Mouse (Mus musculus) right cerebral cortex, postnatal 4 days (tissue): ENCODE measurements around the gene Capn7.
A peak's percentile ranks its signal among the peaks of the same experiment; 100 is the strongest.

ENCODE experiments used
- DNase-seq: peaks from one replicate; pipeline ENCODE4 v3.0.0-alpha.2; 2022

Gene Capn7

DNA sequence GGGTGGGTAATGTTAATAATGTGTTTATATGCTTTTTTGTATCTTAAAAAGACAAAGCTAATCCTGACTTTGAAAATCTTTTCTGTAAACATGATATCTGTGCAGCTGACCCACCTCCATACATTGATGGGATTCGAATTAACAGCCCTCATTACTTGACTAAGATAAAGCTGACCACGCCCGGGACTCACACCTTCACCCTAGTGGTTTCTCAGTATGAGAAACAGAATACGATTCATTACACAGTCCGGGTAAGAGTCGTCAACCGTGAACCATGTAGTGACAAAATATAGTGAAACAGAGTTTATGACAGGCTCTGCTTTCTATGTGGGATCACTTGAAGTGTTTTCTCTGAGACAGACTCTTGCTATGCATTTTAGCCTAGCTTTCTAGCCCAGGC lies 31.5 kb downstream of the Capn7 start:
- DNase-seq, result no peak

DNA sequence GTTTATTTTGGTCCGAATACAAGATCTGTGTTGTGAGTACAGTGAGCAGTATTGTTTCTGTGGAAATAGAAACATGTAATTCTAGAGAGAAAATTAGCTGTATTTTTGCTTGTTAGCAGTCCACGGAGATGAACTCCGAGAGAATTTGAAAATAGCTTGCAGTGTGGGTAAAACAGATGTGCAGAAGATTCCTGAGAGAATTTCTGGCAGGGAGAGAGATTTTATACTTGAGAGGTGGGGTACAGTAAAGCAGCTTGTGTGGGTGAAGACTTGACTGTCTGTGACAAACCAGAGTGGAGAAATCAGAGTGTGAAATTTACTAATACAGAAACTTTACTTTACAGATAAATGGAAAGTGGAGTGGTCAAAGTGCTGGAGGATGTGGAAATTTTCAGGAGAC lies 32.9 kb downstream of the Capn7 start:
- no peak for DNase-seq

DNA sequence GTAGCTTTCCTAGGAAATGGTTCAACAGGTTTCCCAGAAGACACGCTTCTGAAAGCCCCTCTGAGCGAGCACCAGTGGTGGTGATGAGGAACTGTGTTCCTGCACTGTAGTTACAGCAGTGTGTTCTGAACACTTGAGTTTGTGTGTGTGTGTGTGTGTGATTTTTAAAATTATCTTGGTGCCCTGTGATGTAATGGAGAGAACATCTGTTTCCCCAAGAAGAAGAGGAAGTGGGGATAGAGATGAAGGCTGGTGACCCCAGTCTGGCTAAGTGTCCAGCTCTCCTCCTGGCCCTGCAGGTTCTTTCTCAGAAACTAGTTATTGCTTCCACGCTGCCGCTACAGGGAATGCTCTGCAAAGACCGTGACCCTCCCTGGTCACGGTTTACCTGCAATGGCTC lies 38.0 kb downstream of the Capn7 start:
- DNase-seq, result no peak

DNA sequence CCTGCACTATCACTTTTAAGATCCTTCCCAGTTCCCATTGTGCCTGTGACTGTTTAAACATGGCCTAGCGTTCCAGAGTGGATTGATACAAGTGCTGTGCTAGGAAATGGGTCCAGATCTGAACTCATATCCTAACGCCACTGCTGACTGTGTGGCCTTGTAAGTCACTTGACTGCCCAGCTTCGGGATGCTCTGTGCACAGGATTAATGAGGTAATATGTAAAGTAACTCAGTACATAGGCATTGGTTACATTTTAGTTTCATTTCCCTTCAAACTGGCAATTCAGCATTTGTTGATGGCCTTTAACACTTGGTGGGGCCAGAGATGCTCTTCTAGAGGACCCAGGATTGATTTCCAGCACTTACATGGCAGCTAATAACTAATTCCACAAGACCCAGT lies 39.9 kb downstream of the Capn7 start:
- no peak for DNase-seq

DNA sequence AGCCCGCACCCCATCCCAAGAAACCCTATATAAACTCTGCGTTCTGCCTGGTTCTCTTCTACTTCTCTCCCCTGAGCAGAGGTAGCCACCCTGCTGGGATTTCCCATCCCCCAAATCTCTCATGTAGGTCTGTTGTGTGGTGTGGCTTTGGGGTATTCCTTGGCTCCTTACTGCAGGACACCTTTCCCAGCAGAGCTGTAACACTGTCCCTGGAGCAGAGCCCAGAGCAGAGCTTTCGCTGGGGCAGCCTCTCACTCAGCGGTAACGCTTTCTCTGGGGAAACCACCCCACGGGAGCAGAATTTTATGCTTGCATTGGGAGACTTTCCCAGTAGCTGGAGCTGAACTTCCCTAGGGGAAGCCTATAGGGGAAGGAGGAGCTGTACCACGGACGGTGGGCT lies 45.8 kb downstream of the Capn7 start:
- no peak for DNase-seq

DNA sequence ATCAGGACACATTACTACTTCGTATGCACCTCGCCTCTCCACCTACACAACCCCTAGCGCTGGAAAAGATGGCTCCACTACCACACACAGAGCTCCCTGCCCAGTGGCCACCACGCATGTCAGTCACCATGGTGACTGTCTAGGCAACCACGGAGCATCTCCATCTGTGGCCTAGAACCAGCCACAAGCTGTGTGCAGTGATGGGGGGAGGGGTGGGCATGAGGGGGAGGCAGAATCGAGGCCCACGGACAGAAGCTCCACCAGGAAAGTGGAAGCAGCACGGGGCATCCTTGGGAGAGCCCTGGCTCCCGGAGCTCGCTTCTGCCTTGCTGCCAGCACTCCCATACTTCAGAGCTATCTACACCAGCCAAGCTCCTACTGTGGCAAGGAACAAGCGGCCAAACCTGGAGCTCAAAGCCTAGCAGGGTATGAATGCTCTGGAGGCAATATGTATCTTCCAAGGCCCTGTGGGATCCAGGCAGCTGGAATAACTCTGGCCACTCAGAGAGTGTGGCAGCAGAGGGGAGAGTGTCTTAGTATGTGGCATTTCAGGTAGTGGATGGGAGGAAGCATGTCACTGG lies 47.1 kb downstream of the Capn7 start:
- DNase-seq, result peak; percentile 53

DNA sequence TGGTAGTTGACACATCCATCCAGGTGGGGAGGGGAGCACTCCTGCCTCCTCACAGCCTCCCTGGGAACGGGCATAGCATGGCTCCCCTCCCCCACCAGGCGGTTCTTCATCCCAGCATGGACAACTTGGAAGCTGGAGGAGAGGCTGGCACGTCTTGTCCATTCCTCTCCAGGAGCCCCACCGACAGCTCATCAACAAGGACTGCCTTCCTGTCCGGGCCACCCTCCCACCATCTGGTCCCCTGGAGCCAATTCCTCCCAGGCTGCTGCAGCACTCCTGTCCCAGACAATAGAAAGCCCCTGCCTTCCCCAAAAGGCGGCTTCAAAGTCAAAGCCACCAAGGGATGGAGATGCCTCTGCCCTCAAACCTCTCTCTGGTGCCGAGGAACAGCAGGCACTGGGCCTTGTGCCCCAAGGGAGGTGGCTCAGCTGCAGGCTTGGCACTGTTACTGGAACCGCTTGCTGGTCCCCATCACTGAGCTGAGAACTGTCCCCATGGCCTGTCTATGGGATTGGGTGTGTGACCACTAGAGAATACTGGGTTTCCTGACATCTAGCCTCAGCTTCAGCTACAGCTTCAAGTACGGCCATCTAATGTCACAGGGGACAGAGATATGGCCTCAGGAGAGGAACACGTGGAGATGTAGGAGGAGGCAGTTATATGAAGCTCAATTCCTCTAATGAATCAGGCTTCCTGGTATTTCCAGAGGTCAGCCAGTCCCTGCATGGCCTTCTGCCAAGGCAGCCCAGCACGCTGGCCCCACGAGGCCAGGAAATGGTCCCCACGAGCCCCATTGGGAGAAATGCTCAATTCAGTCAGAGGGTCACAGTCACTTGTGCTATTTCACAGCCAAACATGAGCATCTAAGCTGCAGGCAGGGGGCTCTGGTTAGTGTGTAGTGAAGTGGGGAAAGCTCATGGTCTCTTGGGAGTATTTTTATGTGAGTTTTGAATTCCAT lies 48.2 kb downstream of the Capn7 start:
- DNase-seq, result no peak

DNA sequence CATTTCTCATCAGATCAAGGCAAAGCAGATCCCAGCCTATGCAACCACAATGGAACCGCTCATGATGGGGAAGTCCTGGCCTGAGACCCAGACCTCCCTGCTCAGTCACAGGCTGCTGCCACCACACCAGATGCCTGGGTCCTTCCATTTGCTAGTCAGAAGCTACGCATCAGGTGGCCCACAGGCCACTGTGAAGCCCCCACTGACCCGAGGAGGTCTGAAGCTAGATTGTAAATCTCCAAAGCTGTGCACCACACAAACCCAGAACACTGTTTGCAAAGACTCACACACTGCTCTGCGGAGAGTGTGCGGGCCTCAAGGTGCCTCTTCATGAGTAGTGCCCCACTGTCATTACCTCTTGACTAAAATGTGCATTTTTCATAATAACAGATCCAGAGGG lies 49.0 kb downstream of the Capn7 start:
- no peak for DNase-seq

DNA sequence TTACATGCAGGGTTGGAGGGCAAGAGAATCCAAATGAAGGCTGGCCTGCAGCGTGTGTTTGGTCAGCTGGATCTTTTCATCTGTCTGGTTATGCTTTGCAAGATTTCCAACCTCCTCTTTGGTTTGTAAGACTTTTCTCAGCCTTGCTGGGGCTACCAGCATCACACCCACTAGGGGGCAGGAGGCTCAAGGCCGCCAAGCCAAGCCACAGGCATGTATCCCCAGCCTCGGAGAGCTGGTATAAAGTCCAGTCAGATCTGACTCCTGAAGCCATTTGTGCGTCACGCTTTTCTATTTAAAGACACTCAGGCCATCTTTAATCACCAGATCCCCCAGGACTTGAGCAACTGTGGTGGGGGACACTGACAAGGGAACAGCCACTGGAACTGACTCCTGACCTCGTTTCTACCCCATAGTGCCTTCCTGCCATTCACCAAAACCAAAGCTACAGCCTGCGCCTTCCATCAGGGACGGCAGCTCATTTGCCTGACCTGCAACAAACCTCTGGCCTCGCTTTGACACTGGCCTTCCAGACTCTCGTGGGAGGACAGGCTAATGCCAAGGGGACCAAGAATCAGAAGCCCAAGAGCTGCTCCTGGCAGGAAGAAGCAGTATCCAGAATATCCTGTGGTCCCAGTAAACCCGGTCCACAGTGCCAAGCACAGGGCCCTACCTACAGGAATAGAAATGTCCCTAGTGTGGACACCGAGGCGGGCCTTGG lies 49.7 kb downstream of the Capn7 start:
- peak; percentile 64 for DNase-seq

DNA sequence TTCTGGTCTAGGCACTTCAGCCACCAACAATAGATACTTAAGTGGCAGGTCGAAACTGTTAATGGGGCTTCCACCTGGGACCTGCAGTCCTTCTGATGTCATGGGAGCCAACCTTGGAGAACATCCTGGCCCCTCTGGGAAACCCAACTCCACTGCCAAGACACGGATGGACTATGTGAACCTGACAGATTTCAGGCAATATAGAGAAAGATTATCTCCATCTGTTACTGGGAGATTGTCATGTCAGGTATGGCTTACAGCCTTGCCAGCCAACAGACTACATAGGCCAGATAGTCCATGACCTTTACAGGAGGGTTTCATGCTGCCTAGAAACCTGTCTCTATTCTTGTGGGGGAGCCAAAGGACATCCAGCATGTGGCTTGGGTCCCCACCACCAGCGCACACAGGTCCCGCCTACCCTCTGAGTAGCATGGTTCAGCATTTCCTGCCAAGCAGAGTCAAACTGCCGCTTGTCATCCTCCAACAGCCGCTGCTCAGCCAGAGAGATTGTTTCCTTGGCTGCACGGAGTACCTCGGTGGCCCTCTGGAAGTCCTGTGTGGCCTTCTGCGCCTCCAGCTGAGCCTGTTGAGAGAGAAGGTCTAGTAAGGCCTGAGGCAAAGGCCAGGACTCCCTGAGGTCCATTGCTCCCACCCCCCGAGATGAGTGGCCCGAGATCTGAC lies 51.0 kb downstream of the Capn7 start:
- no peak for DNase-seq

DNA sequence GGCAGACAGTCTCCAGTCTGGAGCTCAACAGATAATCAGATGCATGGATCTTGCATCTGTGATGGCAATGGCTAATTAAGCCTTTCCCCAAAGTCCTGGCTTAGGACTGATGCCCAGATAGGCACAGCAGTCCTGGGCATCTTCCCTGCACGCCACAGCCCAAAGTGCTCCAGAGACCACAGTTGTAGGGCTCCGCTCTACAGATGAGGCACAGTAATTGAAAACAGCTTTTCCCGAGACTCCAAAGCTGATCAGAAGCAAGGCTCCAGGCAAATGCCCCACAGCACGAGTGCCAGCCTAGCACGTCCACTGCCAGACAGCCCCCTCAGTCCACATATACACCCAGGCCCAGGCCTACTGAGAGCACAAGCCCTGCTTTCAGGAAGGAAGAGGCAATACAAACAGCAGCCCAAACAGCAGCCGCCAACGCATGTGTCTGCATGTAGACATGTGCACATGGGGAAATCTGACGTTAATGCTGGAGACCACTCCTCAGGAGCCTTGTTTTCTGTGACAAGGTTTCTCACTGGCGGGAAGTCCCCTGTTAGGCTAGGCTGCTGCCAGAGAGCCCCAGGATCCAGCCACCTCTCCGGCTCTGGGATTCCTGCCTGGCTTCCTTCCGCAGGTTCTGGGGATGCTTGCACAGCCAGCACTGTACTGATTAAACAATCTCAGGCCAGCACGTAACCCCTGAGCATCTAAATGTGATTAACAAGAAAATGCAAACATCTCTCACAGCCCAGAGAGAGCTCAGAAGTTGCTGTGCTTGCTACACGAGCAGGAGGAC lies 51.8 kb downstream of the Capn7 start:
- DNase-seq, result no peak

DNA sequence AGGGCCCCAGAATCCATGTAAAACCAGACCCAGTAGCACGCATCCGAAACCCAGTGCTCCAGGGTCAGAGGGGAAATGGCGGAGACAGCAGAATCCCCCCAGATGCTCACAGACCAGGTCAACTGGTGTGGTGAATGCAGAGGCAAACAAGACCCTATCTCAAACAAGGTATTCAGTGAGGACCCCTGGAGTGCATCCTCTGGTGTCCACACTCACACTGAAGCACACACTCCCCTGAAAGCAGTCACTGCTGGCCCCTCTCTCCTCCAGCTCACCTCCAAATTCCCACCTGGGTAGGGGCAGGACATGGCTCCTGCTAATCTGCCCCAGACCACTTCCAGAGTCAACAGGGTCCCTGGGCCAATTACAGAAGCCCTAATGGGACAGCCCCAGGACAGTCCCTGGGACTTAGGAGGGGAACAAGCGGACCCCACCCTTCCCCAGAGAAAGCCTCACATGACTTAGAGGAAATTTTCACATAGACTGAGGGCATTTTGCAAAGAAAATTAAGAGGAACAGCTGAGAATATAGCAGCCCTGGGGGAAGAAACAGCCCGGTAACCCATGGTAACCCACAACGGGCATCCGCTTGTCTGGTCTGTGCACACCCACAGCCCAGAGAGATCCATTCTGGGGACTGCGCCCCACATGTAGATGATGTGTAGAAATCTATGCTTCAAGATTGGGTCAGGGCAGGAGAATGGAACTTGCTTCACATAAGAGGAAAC lies 53.1 kb downstream of the Capn7 start:
- no peak for DNase-seq

DNA sequence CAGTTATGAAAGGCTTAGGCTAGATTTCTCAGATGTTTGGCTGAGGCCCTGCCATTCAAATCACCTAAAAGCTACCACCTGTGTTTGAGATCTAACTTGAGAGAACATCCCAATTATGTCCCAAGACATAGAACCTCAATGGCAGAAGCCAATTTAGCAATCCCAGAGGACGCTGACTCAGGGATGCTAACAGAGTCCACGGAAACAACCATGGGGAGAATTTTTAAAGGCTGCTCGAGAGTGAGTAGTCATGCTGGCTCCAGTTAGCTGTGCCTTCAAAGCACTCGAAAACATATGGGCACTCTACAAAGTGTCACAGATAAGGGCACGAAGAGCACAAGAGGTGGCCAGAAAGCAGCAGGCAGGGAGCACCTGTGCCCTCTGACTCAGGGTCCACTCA lies 55.9 kb downstream of the Capn7 start:
- DNase-seq, result no peak

DNA sequence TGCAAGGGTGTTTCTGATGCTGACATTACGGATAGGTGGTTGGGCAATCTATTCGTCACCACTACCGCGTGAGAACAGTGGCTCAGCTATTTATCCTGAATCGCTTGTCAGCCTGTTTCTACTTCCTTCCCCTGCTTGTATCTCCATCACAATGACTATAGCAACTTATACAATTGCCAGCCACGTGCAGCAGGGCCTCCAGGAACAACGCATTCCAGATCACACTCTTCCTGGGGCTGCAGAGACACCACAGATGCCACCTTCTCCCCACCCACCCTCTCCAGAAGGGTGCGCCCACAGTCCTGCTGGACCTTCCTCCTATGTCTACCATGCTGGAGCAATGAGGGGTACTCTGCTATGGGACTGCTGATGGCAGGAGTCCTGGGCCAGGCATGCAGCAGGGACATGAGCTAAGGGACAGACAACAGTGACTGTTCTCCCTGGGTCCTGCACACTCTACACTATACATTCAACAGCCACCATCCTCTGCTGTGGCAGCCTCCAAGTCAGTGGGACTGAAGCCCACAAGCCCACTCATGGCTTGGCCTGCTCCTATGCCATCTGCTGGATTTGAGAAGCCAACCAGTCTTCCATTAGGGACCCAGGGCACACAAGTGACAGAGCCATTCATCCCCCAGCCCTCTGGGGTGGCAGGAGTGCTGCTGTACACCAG lies 56.6 kb downstream of the Capn7 start:
- no peak for DNase-seq

DNA sequence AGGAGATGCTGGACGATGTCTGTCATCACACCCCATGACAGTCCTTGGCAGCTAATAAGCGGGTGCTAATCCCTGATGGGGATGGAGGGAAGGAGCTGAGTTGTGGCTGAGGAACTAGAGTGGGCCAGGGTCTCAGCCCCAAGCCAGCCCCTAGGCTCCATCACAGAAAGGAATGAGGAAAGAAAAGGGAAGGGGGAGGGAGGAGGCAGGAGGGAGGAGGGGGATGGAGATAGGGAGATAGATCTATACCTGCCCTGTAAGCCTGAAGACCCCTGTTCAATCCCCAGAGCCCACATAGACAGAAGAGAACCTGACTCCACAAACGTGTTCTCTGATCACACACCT lies 57.1 kb downstream of the Capn7 start:
- no peak for DNase-seq

DNA sequence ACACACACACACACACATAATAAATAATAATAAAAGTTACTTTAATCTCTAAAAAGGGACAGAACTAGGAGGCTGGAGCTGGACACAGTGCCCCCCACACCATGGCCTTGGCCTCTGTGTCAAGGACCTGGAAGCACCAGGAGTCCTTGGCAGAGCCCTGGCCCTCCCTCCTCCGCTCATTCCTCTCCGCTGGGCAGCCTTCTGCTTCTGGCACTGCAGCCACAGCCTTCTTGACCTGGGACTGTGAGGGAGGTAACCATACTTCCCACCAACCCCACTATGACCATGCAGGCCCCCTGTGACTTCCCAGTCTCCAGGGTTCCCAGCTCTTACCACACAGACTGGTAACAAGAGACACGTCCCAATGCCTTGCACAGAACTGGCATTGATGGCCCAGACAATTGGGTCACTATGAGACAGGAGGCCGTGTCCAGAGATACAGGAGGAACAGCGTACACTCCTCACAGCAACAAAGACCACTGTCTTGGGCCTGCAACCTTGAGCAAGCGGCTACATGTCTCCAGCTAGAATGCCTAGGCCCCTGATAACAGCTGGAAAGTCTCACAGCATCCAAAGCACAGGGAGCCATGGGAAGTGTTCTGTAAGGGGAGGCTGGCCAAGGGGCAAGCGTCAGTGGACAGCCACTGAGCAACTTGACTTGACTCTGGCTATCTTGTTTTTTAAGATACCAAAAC lies 57.6 kb downstream of the Capn7 start:
- no peak for DNase-seq

DNA sequence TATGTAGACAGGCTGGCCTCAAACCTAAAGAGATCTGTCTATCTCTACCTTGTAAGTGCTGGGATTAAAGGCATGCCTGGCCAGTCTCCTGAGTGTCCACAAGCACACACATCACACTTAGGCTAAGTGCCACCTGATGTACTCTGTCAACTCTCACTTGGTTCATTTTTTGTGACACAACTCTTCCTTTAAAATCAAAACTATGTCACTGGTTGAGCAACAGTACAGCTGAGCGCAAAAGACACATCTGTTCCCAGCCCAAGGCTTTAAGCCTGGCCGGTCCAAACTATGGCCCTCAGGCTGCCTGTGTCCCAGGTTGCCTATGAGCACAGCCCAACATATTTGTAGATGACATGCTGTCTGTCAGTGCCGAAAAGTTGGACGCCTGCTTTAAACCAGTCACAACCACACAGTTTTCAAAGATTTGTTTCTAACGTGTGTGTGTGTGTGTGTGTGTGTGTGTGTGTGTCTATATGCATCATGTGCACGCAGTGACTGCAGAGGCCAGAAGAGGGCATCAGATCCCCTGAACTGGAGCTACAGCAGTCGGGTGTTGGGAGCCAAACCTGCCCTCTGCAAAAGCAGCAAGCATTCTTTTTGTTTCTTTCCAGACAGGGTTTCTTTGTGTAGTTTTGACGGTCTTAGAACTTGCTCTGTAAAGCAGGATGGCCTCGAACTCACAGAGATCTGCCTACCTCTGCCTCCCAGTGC lies 58.5 kb downstream of the Capn7 start:
- DNase-seq, result no peak

DNA sequence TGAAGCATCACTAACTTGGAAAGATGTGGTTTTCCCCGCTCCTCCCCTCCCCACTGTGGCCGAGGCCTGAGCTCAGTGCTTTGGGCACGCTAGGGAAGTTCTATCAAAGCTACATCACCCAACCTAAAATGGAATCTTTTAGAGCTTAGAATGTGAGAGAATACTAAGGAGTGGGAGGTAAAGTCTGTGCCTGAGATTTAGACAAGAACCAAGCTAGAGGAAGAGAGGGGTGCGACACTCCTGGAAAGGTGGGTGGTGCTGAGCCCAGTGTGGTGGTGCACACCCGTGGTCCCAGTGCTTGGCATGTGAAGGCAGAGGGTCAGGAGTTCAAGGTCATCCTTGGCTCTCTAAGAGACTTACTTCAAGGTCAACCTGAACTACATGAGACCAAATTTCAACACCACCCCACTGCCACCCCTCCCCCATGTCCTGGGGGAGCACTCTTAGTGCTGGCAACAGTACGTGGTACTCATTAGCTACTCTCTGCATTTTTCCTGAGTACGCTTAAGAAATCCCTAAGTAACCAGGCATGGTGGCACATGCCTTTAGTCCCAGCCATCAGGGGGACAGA lies 59.3 kb downstream of the Capn7 start:
- DNase-seq, result no peak

DNA sequence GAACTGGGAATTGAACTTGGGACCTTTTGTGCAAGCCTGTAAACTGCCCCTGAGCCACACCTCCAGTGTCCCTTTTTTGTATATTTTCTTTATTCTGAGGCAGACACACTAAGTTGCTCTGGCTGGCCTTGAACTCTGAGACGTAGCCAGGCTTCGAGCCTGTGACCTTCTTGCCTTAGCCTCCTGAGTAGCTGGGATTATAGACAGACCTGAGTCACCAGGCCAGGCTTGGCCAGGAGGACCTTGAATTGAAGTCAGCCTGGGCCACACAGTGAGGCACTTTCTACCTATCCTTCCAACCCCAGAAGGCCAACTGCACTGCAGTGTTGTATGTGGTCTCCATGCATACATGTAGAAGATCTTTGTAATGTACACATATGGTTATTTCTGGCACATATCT lies 60.0 kb downstream of the Capn7 start:
- DNase-seq, result no peak

DNA sequence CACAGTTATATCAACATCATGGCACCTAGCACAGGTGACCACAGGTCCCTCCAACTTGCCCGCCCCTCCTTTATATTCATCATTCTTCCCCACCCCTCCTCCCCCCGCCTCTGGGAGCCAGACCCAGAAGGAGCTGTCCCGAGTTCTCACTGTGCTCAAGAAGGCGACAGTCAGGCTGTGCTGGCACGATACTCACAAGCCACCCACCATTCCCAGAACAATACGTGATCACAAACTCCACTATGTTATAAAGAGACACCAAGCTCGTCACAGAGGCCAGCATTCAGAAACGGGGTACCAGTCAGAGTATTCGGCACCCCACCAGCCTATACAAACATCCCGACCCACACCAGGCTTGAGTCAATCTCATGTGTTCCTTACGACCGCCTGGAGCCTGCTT lies 60.9 kb downstream of the Capn7 start:
- DNase-seq, result no peak
